Mouse (Mus musculus) retina, postnatal 1 day (tissue): ENCODE data around the gene Tfe3.

Experiments
- DNase-seq: peaks from one replicate; pipeline ENCODE4 v3.0.0-alpha.2; 2012

Tfe3 gene

DNA sequence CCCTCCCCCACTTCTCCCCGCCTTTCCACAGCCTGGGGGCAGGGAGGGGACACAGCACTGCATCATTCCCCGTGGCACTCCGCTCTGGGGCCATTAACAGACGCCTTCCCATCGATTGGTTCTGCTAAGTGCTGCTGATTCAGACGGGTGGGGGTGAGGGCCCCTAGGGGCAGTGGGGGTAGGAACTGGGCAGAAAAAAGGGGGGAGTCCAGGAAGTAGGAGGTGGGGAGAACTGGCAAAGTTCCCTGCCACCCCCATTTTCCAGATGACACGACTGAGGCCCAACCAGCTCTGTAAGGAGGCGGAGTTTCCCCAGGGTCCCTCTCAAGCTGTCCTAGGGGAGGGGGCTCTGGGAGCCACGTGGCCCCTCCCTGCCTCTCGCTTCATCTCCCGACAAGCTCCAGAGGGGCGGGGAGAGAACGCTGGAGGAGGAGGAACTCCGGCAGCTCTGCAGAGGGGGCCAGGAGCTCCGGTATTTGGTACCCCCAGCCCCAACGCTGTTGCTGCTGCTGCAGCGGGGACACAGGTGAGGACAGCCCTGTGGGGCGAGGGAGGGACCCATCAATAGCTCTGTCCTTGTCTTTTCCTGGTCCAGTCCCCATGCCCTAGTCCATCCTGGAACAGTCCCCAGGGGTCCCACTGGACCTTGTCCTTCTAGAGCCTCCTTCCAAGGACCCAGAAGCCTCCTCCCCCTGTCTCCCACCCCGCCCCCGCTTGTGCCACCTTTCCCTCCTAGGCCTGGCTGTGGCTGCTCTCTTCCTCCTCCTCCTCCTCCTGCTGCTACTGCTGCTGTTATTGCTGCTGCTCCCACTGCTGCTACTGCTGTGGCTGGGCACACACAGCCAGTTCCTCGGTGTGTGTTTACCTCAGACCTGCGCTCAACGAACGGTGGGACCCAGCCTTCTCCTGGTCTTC, 59.8 kb downstream of the Tfe3 start, which contains the start of gene Kcnd1:
Kcnd1 (plus strand) TSS at position 425 of the 915 bp plus-strand sequence.
- DNase-seq: peak; percentile 40
